ENCODE assay signal across 26 mouse cellular contexts in genomic region chr4:59164034-59164433, GRCm38 (mm10). TPM values are rescaled to one million over a fixed set of nuclear protein-coding genes. Genes with fewer than 3 reads are reported as not detected.
"Had no signal": no experiment of that assay in that cellular context is flagged by ENCODE, and none has a peak within 500 bp of the region (broad histone marks: within the 10 kb centered on the region; RNA-seq: fewer than 3 reads in every experiment).

No protein-coding gene starts in this region.

- DNase-seq: kidney, adult 2 months; kidney, postnatal 25 days; layer of hippocampus, adult 9-11 months; liver; liver, postnatal 0 days; lung, embryonic 14.5 days; lung, postnatal 36 days; right cerebral cortex, postnatal 14 days; right cerebral cortex, postnatal 4 days; thymus, adult 18-20 months; thymus, postnatal 4 days had no signal

- ATAC-seq: liver, postnatal 0 days; lung, postnatal 0 days; midbrain, embryonic 13.5 days; midbrain, embryonic 16.5 days had no signal

RNA-seq across cellular contexts. Expression of gene AI481877, which starts 25.3 kb away (rescaled TPM):
- total RNA-seq: layer of hippocampus, adult 2 months; layer of hippocampus, postnatal 25 days; left cerebral cortex, adult 18-20 months; left cerebral cortex, postnatal 25 days had no signal
- polyA plus RNA-seq: kidney, adult 2 months; kidney, embryonic 14.5 days; kidney, postnatal 0 days; limb, embryonic 10.5 days; limb, embryonic 13.5 days; liver, embryonic 14.5 days; liver, postnatal 0 days; lung, embryonic 14.5 days; lung, postnatal 0 days; midbrain, embryonic 10.5 days; midbrain, embryonic 16.5 days; neural tube, embryonic 11.5 days; stomach, embryonic 14.5 days had no signal
